Mouse (Mus musculus) Patski (cell line): ENCODE data around the gene Rassf8. TPM values are rescaled to one million over a fixed set of nuclear protein-coding genes. Genes with fewer than 3 reads are reported as not detected.

Experiments used
- ATAC-seq: fragments of 100-300 bp; one replicate; pipeline ENCODE4 v1.8.0; 2021
- CTCF ChIA-PET: fragments of 350-600 bp; sonication (Branson Sonifier 250); formaldehyde crosslinking; loops from one replicate; lab custom pipeline; 2022; ENCODE audit warnings: inconsistent platforms; lab: Charles Lee
- POLR2A ChIA-PET: fragments of 350-600 bp; sonication (Branson Sonifier 250); formaldehyde crosslinking; loops from one replicate; lab custom pipeline; 2022; ENCODE audit warnings: antibody characterized with exemption, inconsistent platforms; lab: Charles Lee
- DNase-seq: peaks from one replicate; pipeline ENCODE4 v3.0.0-alpha.2; 2011; ENCODE audit warnings: low read depth, low spot score
- H3K27me3 ChIP-seq: fragments of 371-371 bp; one replicate; pipeline ENCODE4 v1.5.1; 2021
- CTCF ChIP-seq: fragments of 100-300 bp; IDR thresholded peaks from one replicate; pipeline ENCODE4 v1.5.1; 2021
- in situ Hi-C: fragments of 300-500 bp; cut with MboI; formaldehyde crosslinking; loops from 3 replicates; pipeline ENCODE4 v1.11.1; 2018; ENCODE audit warnings: low pct_unique_long_range_greater_than_20kb, mixed read lengths
- polyA plus RNA-seq: library from polyadenylated mRNA; unstranded; gene quantifications from one replicate; pipeline ENCODE4 v1.2.3, GENCODE M21; 2021

The Rassf8 gene
- polyA plus RNA-seq, 1 experiment from 2014 or later, result 41.8 TPM

- no peak for ATAC-seq
- no peaks in the 10 kb centered on the region for H3K27me3 ChIP-seq
- POLR2A ChIA-PET, result no interaction called here
- CTCF ChIA-PET, result interaction anchor here (1.0 to 1.3 kb wide), 3 partner anchors 446 to 514 kb away, joined by 3 to 4 read pairs (median 3); no protein-coding TSS in a partner anchor
- no peak for DNase-seq
- in situ Hi-C loops, result loop anchor here (5.0 kb wide), 2 partner anchors 442 to 577 kb away; no protein-coding TSS in a partner anchor
- TF ChIP-seq CTCF, result no peak
These were observed 84.1 kb downstream of the Rassf8 start for GRCm38 (mm10) chr6:145830617-145831016.

GRCm38 (mm10) chr6:145832927-145833326 is 86.4 kb downstream of the Rassf8 start:
- H3K27me3 ChIP-seq, result no peaks in the 10 kb centered on the region
- in situ Hi-C loops, result loop anchor here (5.0 kb wide), 2 partner anchors 439 to 574 kb away; no protein-coding TSS in a partner anchor
- CTCF ChIA-PET, result interaction anchor here (0.6 to 2.3 kb wide), 7 partner anchors 8 to 507 kb away, joined by 3 to 8 read pairs (median 3); no protein-coding TSS in a partner anchor
- ATAC-seq (no peak), DNase-seq (no peak)
- TF ChIP-seq CTCF, result no peak
- POLR2A ChIA-PET, result interaction anchor here (0.6 kb wide), 1 partner anchor 124 kb away, joined by 5 read pairs; no protein-coding TSS in a partner anchor

GRCm38 (mm10) chr6:145835359-145835758 is 88.8 kb downstream of the Rassf8 start:
- ChIA-PET CTCF (no interaction called here), POLR2A (no interaction called here)
- no peak for TF ChIP-seq CTCF
- DNase-seq, result no peak
- no peaks in the 10 kb centered on the region for H3K27me3 ChIP-seq
- in situ Hi-C loops, result no loop called here
- no peak for ATAC-seq

GRCm38 (mm10) chr6:145845611-145846010 is 99.1 kb downstream of the Rassf8 start:
- no peak for DNase-seq
- in situ Hi-C loops, result no loop called here
- no peaks in the 10 kb centered on the region for H3K27me3 ChIP-seq
- TF ChIP-seq CTCF, result no peak
- POLR2A ChIA-PET, result interaction anchor here (0.8 to 0.9 kb wide), 2 partner anchors 9 to 76 kb away, joined by 4 to 6 read pairs; no protein-coding TSS in a partner anchor
- no peak for ATAC-seq
- CTCF ChIA-PET, result interaction anchor here (0.7 to 1.7 kb wide), 3 partner anchors 15 to 426 kb away, joined by 3 to 5 read pairs (median 4); no protein-coding TSS in a partner anchor

- TF ChIP-seq CTCF, result no peak
- ATAC-seq, result no peak
- DNase-seq, result no peak
- CTCF ChIA-PET, result interaction anchor here (1.4 to 1.7 kb wide), 3 partner anchors 13 to 426 kb away, joined by 3 to 5 read pairs (median 3); no protein-coding TSS in a partner anchor
- POLR2A ChIA-PET, result interaction anchor here (0.8 to 0.9 kb wide), 2 partner anchors 8 to 75 kb away, joined by 4 to 6 read pairs; no protein-coding TSS in a partner anchor
- H3K27me3 ChIP-seq, result no peaks in the 10 kb centered on the region
- in situ Hi-C loops, result no loop called here
These were observed 99.5 kb downstream of the Rassf8 start for GRCm38 (mm10) chr6:145846076-145846475.

- ChIA-PET CTCF (interaction anchor here (1.4 to 2.0 kb wide), 5 partner anchors 13 to 425 kb away, joined by 3 to 6 read pairs (median 3); no protein-coding TSS in a partner anchor), POLR2A (no interaction called here)
- H3K27me3 ChIP-seq, result no peaks in the 10 kb centered on the region
- DNase-seq, result no peak
- no peak for TF ChIP-seq CTCF
- no peak for ATAC-seq
- in situ Hi-C loops, result no loop called here
These were observed 100.4 kb downstream of the Rassf8 start for GRCm38 (mm10) chr6:145846948-145847347.

- ATAC-seq (no peak), DNase-seq (no peak)
- POLR2A ChIA-PET, result interaction anchor here (0.7 kb wide), 1 partner anchor 488 kb away, joined by 3 read pairs; no protein-coding TSS in a partner anchor
- TF ChIP-seq CTCF, result no peak
- in situ Hi-C loops, result no loop called here
- CTCF ChIA-PET, result interaction anchor here (1.1 to 2.0 kb wide), 4 partner anchors 9 to 232 kb away, joined by 3 to 6 read pairs (median 3); no protein-coding TSS in a partner anchor
- no peaks in the 10 kb centered on the region for H3K27me3 ChIP-seq
These were observed 101.1 kb downstream of the Rassf8 start for GRCm38 (mm10) chr6:145847661-145848060.

GRCm38 (mm10) chr6:145850789-145851188 is 104.2 kb downstream of the Rassf8 start:
- no peak for DNase-seq
- H3K27me3 ChIP-seq, result no peaks in the 10 kb centered on the region
- POLR2A ChIA-PET, result no interaction called here
- no peak for TF ChIP-seq CTCF
- in situ Hi-C loops, result no loop called here
- ATAC-seq, result no peak
- CTCF ChIA-PET, result interaction anchor here (0.9 to 1.1 kb wide), 2 partner anchors 22 to 421 kb away, joined by 3 to 5 read pairs; no protein-coding TSS in a partner anchor

- ChIA-PET CTCF (no interaction called here), POLR2A (no interaction called here)
These were observed 105.4 kb downstream of the Rassf8 start for GRCm38 (mm10) chr6:145851956-145852355.

GRCm38 (mm10) chr6:145852708-145853107 is 106.2 kb downstream of the Rassf8 start:
- no peaks in the 10 kb centered on the region for H3K27me3 ChIP-seq
- CTCF ChIA-PET, result no interaction called here
- no peak for ATAC-seq
- no peak for TF ChIP-seq CTCF
- POLR2A ChIA-PET, result no interaction called here
- DNase-seq, result no peak
- in situ Hi-C loops, result no loop called here

More at GRCm38 (mm10) chr6:145851956-145852355, 105.4 kb downstream of the Rassf8 start:
- TF ChIP-seq CTCF, result no peak
- in situ Hi-C loops, result no loop called here
- DNase-seq (no peak), ATAC-seq (no peak)
- no peaks in the 10 kb centered on the region for H3K27me3 ChIP-seq
